Mouse (Mus musculus): ENCODE results near the gene Ubap2l.

- TF ChIP-seq CTCF (IDR thresholded peaks at IDR 0.05; ENCODE audit: low read depth): no peak
- TF ChIP-seq EP300 (optimal IDR thresholded peaks at IDR 0.05): no peak
These were observed 12.0 kb upstream of the Ubap2l start for GRCm38 (mm10) chr3:90064383-90064782.

All from stomach, postnatal 0 days (tissue).